Mouse (Mus musculus) C2C12 (cell line): ENCODE measurements around the gene Smim15.

Experiments
- CEBPB ChIP-seq: IDR thresholded peaks from one replicate; pipeline ENCODE4 v1.6.1; 2011; ENCODE audit warnings: low read depth, mild to moderate bottlenecking, control low read depth, moderate library complexity
- CTCF ChIP-seq: IDR thresholded peaks from one replicate; pipeline ENCODE4 v1.5.1; 2011; ENCODE audit not compliant: control insufficient read depth, insufficient read depth, insufficient read length
- MAX ChIP-seq: IDR thresholded peaks from one replicate; pipeline ENCODE4 v1.6.1; 2011; ENCODE audit warnings: mild to moderate bottlenecking, control low read depth
- MYOG ChIP-seq: IDR thresholded peaks from one replicate; pipeline ENCODE4 v1.6.1; 2011; ENCODE audit not compliant: control insufficient read depth, insufficient read length; ENCODE audit errors: extremely low read depth
- USF1 ChIP-seq: IDR thresholded peaks from one replicate; pipeline ENCODE4 v1.6.1; 2011; ENCODE audit warnings: low read depth, mild to moderate bottlenecking, control low read depth, moderate library complexity

- TF ChIP-seq CTCF, result no peak
- TF ChIP-seq USF1, result no peak
- no peak for TF ChIP-seq MAX
- no peak for TF ChIP-seq CEBPB
- no peak for TF ChIP-seq MYOG
Measured at GRCm38 (mm10) chr13:108077901-108078300, 33.7 kb downstream of the Smim15 start.
